Mouse (Mus musculus) embryonic fibroblast, embryonic 13.5 days (primary cell): ENCODE data around the gene Ang.

ENCODE experiments used
- CTCF ChIP-seq: IDR thresholded peaks from 2 replicates; pipeline ENCODE4 v1.5.1; 2011; ENCODE audit warnings: mild to moderate bottlenecking, control low read depth, low read length, moderate library complexity, borderline replicate concordance; ENCODE audit not compliant: insufficient read depth
- POLR2A ChIP-seq: IDR thresholded peaks from 2 replicates; pipeline ENCODE4 v1.6.1; 2011; ENCODE audit warnings: low read depth, mild to moderate bottlenecking, control low read depth, low read length, moderate library complexity

- TF ChIP-seq CTCF (no peak), POLR2A (no peak)
These were observed 57.1 kb downstream of the Ang start for GRCm38 (mm10) chr14:51148006-51148405.
